Mouse (Mus musculus): Measurements from ENCODE around the gene Gm20518. TPM values are rescaled to one million over a fixed set of nuclear protein-coding genes. Genes with fewer than 3 reads are reported as not detected.

The Gm20518 gene
- polyA plus RNA-seq, 1 experiment = 2.6 TPM

DNA sequence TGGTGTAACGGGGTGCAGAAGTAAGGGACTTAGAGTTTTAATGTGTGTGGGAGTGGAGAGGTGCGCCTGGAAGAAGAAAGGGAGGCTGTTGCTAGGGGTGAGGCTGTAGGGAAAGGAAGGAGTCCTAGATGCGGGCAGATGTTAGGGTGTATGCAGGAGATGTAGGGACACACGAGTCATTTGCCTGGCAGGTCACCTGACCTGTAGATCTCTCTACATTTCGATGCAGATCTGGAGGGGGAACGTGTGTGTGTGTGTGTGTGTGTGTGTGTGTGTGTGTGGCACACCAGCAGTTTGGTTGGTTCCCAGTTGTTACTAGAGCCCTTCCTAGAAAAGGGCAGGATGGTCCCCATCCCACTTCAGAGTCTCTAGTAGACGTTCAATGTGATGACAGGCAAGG, 86.5 kb downstream of the Gm20518 start:
- H3K4me1 ChIP-seq (ENCODE audit: control insufficient read depth, insufficient read depth, low read length) = 0 out of 2 replicates have a peak, but pooled peaks cover 1% of the 10 kb centered on the region
- TF ChIP-seq CTCF (IDR thresholded peaks at IDR 0.05; ENCODE audit: extremely low read depth, insufficient read depth, low read length) = no peak
- TF ChIP-seq POLR2A (IDR thresholded peaks at IDR 0.05; ENCODE audit: extremely low read depth, insufficient read depth, low read length) = no peak
- H3K4me3 ChIP-seq (ENCODE audit: insufficient read depth, low read length) = no peak overlapping the region
- H3K27ac ChIP-seq (ENCODE audit: insufficient read depth, low read length) = no peak overlapping the region

GRCm38 (mm10) chr16:17804449-17804912, 87.0 kb downstream of the Gm20518 start:
- TF ChIP-seq POLR2A (IDR thresholded peaks at IDR 0.05; ENCODE audit: extremely low read depth, insufficient read depth, low read length) (no peak), CTCF (IDR thresholded peaks at IDR 0.05; ENCODE audit: extremely low read depth, insufficient read depth, low read length) (no peak)
- H3K27ac ChIP-seq (ENCODE audit: insufficient read depth, low read length) = no peak overlapping the region
- 0 out of 2 replicates have a peak, but pooled peaks cover 1% of the 10 kb centered on the region for H3K4me1 ChIP-seq (ENCODE audit: control insufficient read depth, insufficient read depth, low read length)
- no peak overlapping the region for H3K4me3 ChIP-seq (ENCODE audit: insufficient read depth, low read length)

GRCm38 (mm10) chr16:17803675-17804448, 87.6 kb downstream of the Gm20518 start:
- Histone ChIP-seq H3K4me3 (ENCODE audit: insufficient read depth, low read length) (no peak overlapping the region), H3K4me1 (ENCODE audit: control insufficient read depth, insufficient read depth, low read length) (0 out of 2 replicates have a peak, but pooled peaks cover 1% of the 10 kb centered on the region), H3K27ac (ENCODE audit: insufficient read depth, low read length) (no peak overlapping the region)
- TF ChIP-seq POLR2A (IDR thresholded peaks at IDR 0.05; ENCODE audit: extremely low read depth, insufficient read depth, low read length) (no peak), CTCF (IDR thresholded peaks at IDR 0.05; ENCODE audit: extremely low read depth, insufficient read depth, low read length) (no peak)

DNA sequence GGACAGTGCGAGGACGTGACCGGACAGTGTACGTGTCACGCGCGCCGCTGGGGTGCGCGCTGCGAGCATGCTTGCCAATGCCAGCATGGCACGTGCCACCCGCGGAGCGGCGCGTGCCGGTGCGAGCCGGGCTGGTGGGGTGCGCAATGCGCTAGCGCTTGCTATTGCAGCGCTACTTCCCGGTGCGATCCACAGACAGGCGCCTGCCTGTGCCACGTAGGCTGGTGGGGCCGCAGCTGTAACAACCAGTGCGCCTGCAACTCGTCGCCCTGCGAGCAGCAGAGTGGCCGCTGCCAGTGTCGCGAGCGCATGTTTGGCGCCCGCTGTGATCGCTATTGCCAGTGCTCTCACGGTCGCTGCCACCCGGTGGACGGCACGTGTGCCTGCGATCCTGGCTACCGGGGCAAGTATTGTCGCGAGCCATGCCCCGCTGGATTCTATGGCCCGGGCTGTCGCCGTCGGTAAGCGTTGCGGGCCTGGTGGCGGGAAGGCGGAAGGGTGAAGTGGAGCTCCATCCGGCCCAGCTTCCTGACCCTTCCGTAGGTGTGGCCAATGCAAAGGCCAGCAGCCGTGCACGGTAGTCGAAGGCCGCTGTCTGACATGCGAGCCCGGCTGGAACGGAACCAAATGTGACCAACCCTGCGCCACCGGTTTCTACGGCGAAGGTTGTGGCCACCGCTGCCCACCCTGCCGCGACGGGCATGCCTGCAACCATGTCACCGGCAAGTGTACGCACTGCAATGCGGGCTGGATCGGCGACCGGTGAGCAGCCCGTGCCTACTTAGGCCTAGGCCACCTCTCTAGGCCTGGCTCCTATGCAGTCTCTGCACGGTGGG, 88.4 kb downstream of the Gm20518 start:
- no peak for TF ChIP-seq CTCF (IDR thresholded peaks at IDR 0.05; ENCODE audit: extremely low read depth, insufficient read depth, low read length)
- H3K4me1 ChIP-seq (ENCODE audit: control insufficient read depth, insufficient read depth, low read length) = 0 out of 2 replicates have a peak, but pooled peaks cover 1% of the 10 kb centered on the region
- no peak overlapping the region for H3K27ac ChIP-seq (ENCODE audit: insufficient read depth, low read length)

DNA sequence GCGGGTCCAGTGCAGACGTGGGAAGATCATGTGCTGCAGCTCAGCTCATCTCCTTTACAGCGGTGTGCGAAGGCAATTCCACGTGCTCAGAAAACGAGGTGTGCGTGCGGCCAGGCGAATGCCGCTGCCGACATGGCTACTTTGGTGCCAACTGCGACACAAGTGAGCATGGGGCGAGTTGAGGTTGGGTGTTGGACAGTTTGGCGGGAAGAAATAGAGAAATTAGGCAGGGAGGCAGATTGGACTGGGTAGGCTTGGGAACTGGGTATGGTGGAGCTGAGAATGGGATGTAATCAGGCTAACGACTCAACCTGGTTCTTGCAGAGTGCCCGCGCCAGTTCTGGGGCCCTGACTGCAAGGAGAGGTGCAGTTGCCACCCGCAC, 89.0 kb downstream of the Gm20518 start:
- H3K4me1 ChIP-seq (ENCODE audit: control insufficient read depth, insufficient read depth, low read length) = 0 out of 2 replicates have a peak, but pooled peaks cover 1% of the 10 kb centered on the region
- H3K4me3 ChIP-seq (ENCODE audit: insufficient read depth, low read length) = peak overlapping the region; percentile 11
- TF ChIP-seq CTCF (IDR thresholded peaks at IDR 0.05; ENCODE audit: extremely low read depth, insufficient read depth, low read length) (no peak), POLR2A (IDR thresholded peaks at IDR 0.05; ENCODE audit: extremely low read depth, insufficient read depth, low read length) (no peak)
- no peak overlapping the region for H3K27ac ChIP-seq (ENCODE audit: insufficient read depth, low read length)

More for the DNA sequence above, 88.4 kb downstream of the Gm20518 start:
- peak overlapping the region; percentile 11 for H3K4me3 ChIP-seq (ENCODE audit: insufficient read depth, low read length)

GRCm38 (mm10) chr16:17801777-17802455, 89.6 kb downstream of the Gm20518 start:
- 0 out of 2 replicates have a peak, but pooled peaks cover 1% of the 10 kb centered on the region for H3K4me1 ChIP-seq (ENCODE audit: control insufficient read depth, insufficient read depth, low read length)
- no peak for TF ChIP-seq POLR2A (IDR thresholded peaks at IDR 0.05; ENCODE audit: extremely low read depth, insufficient read depth, low read length)
- no peak for TF ChIP-seq CTCF (IDR thresholded peaks at IDR 0.05; ENCODE audit: extremely low read depth, insufficient read depth, low read length)
- no peak overlapping the region for H3K4me3 ChIP-seq (ENCODE audit: insufficient read depth, low read length)
- no peak overlapping the region for H3K27ac ChIP-seq (ENCODE audit: insufficient read depth, low read length)

DNA sequence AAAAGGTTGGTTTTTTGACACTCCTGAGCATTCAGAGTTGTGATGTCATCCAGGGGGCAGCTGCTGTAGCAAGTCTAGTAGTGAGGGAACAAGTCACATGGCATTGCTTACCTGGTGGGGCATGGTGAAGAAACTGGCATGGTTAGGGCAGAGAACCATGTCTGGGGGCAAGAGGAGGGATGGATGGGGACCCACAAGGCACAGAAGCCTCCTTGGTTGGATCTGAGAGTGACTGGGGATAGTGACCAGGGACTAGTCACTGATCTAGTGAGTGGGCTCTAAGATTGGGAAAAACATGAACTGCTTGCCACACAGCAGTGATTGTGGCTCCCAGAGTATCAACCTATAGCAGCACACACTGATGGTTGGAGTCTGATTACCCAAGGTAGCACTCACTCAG, 91.9 kb downstream of the Gm20518 start:
- TF ChIP-seq POLR2A (IDR thresholded peaks at IDR 0.05; ENCODE audit: extremely low read depth, insufficient read depth, low read length) = no peak
- Histone ChIP-seq H3K4me1 (ENCODE audit: control insufficient read depth, insufficient read depth, low read length) (0 out of 2 replicates have a peak, but pooled peaks cover 1% of the 10 kb centered on the region), H3K4me3 (ENCODE audit: insufficient read depth, low read length) (no peak overlapping the region), H3K27ac (ENCODE audit: insufficient read depth, low read length) (no peak overlapping the region)

DNA sequence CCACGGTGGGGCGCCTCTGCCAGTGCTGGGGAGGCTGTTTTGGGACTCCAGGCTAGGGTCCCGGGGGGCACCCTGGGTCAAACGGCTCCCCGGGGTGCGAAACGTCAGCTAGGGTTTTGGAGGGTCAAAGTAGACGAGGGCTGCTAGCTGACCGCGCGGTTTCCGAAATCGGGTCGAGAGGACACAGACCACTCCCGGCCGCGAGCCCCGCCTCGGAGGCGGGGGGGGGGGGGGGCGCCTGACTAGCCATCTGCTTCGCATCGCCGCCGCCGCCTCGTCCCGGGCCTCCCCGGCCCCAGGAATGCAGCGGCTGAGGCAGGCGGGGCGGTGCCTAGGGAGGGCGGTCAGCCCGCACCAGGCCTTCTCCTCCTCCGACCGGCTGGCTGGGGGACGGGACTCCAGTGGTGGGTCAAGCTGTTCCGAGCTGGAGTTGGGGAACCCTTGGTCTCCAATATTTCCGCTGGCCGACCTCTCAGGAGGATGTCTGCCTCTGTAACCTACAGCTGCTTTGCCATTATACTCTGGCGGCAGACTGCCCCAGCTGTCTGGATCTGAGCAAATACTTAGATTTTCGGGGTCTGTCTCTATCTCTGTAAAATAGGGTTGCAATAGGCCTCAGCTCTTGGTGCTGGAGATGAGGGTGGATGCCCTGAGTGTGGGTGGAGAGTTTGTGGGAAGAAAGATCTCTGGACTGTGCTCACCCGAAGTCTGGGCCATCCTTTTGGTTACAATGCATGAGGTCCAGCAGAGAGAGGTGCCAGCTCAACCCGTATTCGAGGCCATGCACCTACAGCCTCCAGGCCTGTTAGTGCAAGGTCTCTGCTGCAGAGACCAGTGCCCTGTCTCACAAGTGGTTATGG, 92.9 kb downstream of the Gm20518 start:
- Histone ChIP-seq H3K27ac (ENCODE audit: insufficient read depth, low read length) (no peak overlapping the region), H3K4me3 (ENCODE audit: insufficient read depth, low read length) (no peak overlapping the region), H3K4me1 (ENCODE audit: control insufficient read depth, insufficient read depth, low read length) (0 out of 2 replicates have a peak, but pooled peaks cover 1% of the 10 kb centered on the region)
- TF ChIP-seq POLR2A (IDR thresholded peaks at IDR 0.05; ENCODE audit: extremely low read depth, insufficient read depth, low read length) = no peak
- no peak for TF ChIP-seq CTCF (IDR thresholded peaks at IDR 0.05; ENCODE audit: extremely low read depth, insufficient read depth, low read length)
